Mouse (Mus musculus) heart, embryonic 10.5 days (tissue): ENCODE data around the gene Sarnp. TPM values are rescaled to one million over a fixed set of nuclear protein-coding genes. Genes with fewer than 3 reads are reported as not detected.

Source experiments
- polyA plus RNA-seq: library from polyadenylated mRNA; unstranded; fragments of >200 nt; fragmentation: Nextera tagmentation; extraction: Ambion mirVana; gene quantifications from 2 replicates; pipeline ENCODE4 v1.2.1, GENCODE M21; 2016

Gene Sarnp
- polyA plus RNA-seq, 1 experiment from 2014 or later = 225 TPM

Other genes starting within 250 kb of the Sarnp start
- 7.4 and 7.7 TPM in 2 replicates for gene Erbb3, start 227.7 kb upstream of the Sarnp start, polyA plus RNA-seq
- 400 and 429 TPM in 2 replicates for gene Rps26, start 190.6 kb upstream of the Sarnp start, polyA plus RNA-seq
- gene Ikzf4, start 171.3 kb upstream of the Sarnp start, polyA plus RNA-seq = 2.3 and 2.7 TPM in 2 replicates
- gene Suox, start 143.3 kb upstream of the Sarnp start, polyA plus RNA-seq = 11.8 and 15.7 TPM in 2 replicates
- 66.2 and 69.1 TPM in 2 replicates for gene Rab5b, start 121.1 kb upstream of the Sarnp start, polyA plus RNA-seq
- 0.75 and 0.89 TPM in 2 replicates for gene Pmel, start 113.1 kb upstream of the Sarnp start, polyA plus RNA-seq
- 106 and 110 TPM in 2 replicates for gene Cdk2, start 112.3 kb upstream of the Sarnp start, polyA plus RNA-seq
- gene Dgka, start 72.5 kb upstream of the Sarnp start, polyA plus RNA-seq = 3.9 and 4.4 TPM in 2 replicates
- gene Pym1, start 69.4 kb upstream of the Sarnp start, polyA plus RNA-seq = 31.8 and 45.4 TPM in 2 replicates
- 0.28 and 1.7 TPM in 2 replicates for gene Mmp19, start 26.4 kb upstream of the Sarnp start, polyA plus RNA-seq
- gene Dnajc14, start 13.3 kb upstream of the Sarnp start, polyA plus RNA-seq = 48.0 and 48.1 TPM in 2 replicates
- gene Tmem198b, start 13.0 kb upstream of the Sarnp start, polyA plus RNA-seq = 13.6 and 16.3 TPM in 2 replicates
- gene Ormdl2, start 4.3 kb downstream of the Sarnp start, polyA plus RNA-seq = 65.1 and 78.6 TPM in 2 replicates
- 4.6 and 5.7 TPM in 2 replicates for gene Gdf11, start 74.4 kb downstream of the Sarnp start, polyA plus RNA-seq
- gene Cd63, start 83.7 kb downstream of the Sarnp start, polyA plus RNA-seq = 313 and 322 TPM in 2 replicates
- 8.8 and 9.9 TPM in 2 replicates for gene Rdh5, start 105.6 kb downstream of the Sarnp start, polyA plus RNA-seq
- 182 and 194 TPM in 2 replicates for gene Bloc1s1, start 106.7 kb downstream of the Sarnp start, polyA plus RNA-seq
- 1.1 and 1.3 TPM in 2 replicates for gene Itga7, start 116.5 kb downstream of the Sarnp start, polyA plus RNA-seq
- not detected in 2 replicates for gene Mettl7b, start 143.7 kb downstream of the Sarnp start, polyA plus RNA-seq
- gene Olfr9, start 172.1 kb downstream of the Sarnp start, polyA plus RNA-seq = not detected in 2 replicates
- not detected in 2 replicates for gene Olfr763, start 193.5 kb downstream of the Sarnp start, polyA plus RNA-seq
- gene Olfr764-ps1, start 222.6 kb downstream of the Sarnp start, polyA plus RNA-seq = not detected in 2 replicates
- not detected in 2 replicates for gene Olfr765, start 232.7 kb downstream of the Sarnp start, polyA plus RNA-seq